Mouse (Mus musculus): Measurements from ENCODE around the gene Enthd1. TPM values are rescaled to one million over a fixed set of nuclear protein-coding genes. Genes with fewer than 3 reads are reported as not detected.

Gene Enthd1
- polyA plus RNA-seq, 1 experiment from 2014 or later = not detected

DNA sequence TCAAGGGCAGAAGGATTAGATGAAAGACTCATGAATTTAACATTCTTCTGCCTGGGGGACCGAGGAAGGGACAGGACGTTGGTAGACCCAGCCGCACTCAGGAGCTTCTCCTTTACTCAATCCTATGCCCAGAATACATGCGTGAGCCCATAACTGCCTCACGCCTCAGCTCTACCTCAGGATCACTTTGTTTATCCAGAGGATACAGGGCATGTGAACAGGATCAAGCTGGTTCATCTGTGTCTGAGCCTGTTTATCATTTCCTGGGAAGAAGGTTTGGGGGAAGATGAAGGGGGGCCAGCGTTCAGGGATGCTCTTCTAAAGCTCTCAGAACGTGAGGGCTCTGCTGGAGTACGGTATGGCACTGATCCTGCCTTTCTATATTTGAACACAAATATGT lies 82.6 kb downstream of the Enthd1 start:
- Histone ChIP-seq H3K4me1 (replicated peaks) (no peaks in the 10 kb centered on the region), H3K36me3 (replicated peaks) (no peaks in the 10 kb centered on the region), H3K9ac (no peak overlapping the region), H3K9me3 (replicated peaks) (no peaks in the 10 kb centered on the region), H3K4me3 (replicated peaks) (no peak overlapping the region), H3K4me2 (no peak overlapping the region), H3K27me3 (no peaks in the 10 kb centered on the region; the same call in 1 of the 2 replicates), H3K27ac (replicated peaks) (no peak overlapping the region)
- WGBS (ENCODE audit: insufficient replicate concordance) = 55% methylated on average over 8 of the region's 8 CpGs
- ATAC-seq (ENCODE audit: insufficient read depth) = no peak

DNA sequence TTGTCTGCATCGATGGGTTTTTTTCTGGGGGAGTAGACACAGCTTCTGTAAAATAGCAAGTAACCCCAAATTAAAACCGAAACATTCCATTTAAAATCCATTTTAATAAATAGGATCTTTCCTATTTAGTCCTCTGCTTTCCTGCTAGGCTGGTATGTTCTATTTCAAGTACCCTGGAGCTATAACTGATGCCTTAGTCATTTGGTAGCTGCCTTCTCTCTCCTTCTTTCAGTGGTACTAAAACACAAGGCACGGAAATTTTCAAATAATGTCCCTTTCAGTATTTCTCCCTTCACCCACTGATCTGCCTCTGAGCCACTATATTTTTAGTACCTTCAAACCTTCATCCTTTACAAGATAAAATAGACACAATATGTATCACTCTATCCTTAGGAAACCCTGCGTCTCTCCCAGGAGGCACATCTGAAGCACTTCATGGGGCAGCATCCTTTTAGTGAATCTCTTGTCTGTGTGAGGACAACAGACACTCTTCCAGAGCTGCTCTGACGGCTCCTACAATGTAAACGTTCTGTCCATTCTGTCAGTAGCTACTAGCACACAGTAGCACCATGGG lies 90.4 kb downstream of the Enthd1 start:
- no peak for ATAC-seq (ENCODE audit: insufficient read depth)
- H3K4me1 ChIP-seq (replicated peaks) = no peaks in the 10 kb centered on the region
- no peak overlapping the region for H3K4me2 ChIP-seq
- no peak overlapping the region for H3K4me3 ChIP-seq (replicated peaks)
- no peak overlapping the region for H3K9ac ChIP-seq
- no peak overlapping the region for H3K27ac ChIP-seq (replicated peaks)
- no peaks in the 10 kb centered on the region; the same call in 1 of the 2 replicates for H3K27me3 ChIP-seq
- 62% methylated on average over 6 of the region's 6 CpGs for WGBS (ENCODE audit: insufficient replicate concordance)
- no peaks in the 10 kb centered on the region for H3K36me3 ChIP-seq (replicated peaks)
- H3K9me3 ChIP-seq (replicated peaks) = no peaks in the 10 kb centered on the region

DNA sequence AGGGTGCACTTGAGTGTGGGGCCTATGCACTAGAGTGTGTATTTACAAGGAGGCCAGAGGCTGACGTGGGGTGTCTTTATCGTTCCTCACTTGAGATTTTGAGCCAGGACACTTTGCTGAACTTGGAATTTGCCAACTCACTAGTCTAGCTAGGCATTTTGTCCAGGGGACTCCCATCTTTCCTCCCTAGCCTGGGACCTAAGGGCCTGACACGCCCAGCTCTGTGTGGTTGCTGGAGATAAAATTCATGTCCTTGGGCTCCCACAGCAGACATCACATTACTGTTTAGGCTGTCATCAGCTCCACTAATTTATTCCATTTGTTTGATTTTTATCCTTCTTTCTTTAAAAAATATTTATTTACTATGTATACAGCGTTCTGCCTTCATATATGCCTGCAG lies 97.1 kb downstream of the Enthd1 start:
- Histone ChIP-seq H3K27me3 (peaks cover 19% of the 10 kb centered on the region), H3K4me3 (replicated peaks) (no peak overlapping the region), H3K4me2 (no peak overlapping the region), H3K4me1 (replicated peaks) (peaks cover 14% of the 10 kb centered on the region), H3K27ac (replicated peaks) (no peak overlapping the region), H3K9ac (no peak overlapping the region), H3K9me3 (replicated peaks) (no peaks in the 10 kb centered on the region), H3K36me3 (replicated peaks) (no peaks in the 10 kb centered on the region)
- peak; percentile 79 for ATAC-seq (ENCODE audit: insufficient read depth)
- 43% methylated on average over 4 of the region's 4 CpGs for WGBS (ENCODE audit: insufficient replicate concordance)

DNA sequence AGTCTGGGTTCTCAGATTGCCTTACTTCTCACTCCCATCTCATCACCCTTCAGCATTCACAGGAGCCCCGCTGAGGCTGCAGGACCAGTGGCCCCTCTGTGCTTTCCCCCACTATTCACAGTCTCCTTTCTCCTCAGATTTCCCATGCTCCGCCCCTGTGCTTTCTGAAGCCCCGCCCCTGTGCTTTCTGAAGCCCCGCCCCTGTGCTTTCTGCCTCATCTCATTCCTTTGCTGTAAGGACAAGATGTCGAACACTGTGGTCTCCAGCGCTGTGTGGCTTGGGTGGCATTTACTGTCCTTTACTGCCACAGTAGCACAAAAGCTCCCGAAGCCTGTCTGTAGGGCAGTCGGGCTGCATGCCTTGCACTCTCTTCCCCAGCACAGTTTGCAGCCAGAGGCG lies 102.8 kb downstream of the Enthd1 start:
- Histone ChIP-seq H3K4me3 (replicated peaks) (no peak overlapping the region), H3K27me3 (peaks cover 29% of the 10 kb centered on the region), H3K4me2 (peak overlapping the region; percentile 32; the same call in 1 of the 2 replicates), H3K4me1 (replicated peaks) (peaks cover 15% of the 10 kb centered on the region; the same call in 1 of the 2 replicates), H3K9ac (no peak overlapping the region), H3K27ac (replicated peaks) (no peak overlapping the region), H3K9me3 (replicated peaks) (no peaks in the 10 kb centered on the region), H3K36me3 (replicated peaks) (no peaks in the 10 kb centered on the region)
- WGBS (ENCODE audit: insufficient replicate concordance) = 5% methylated on average over 9 of the region's 9 CpGs
- ATAC-seq (ENCODE audit: insufficient read depth) = no peak

DNA sequence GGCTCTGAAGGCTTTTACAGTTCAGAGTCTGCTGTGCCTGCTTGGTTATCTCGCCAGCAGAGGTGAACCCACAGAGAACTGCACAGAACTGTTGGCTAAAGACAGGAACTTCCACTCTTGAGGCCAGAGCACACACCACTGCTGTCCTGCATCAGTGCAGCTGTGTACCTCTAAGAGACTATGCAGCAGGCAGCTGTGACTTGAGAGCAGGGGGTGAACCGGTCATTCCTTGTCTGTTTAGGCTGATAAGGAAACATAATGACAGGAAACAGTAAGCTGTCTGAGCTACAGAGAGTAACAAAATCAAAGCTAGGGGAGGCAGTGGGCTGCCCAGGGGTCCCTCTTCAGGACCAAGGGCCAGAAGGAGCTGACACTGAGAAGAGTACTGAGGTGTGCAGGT lies 103.5 kb downstream of the Enthd1 start:
- no peak overlapping the region for H3K4me2 ChIP-seq
- no peak for ATAC-seq (ENCODE audit: insufficient read depth)

DNA sequence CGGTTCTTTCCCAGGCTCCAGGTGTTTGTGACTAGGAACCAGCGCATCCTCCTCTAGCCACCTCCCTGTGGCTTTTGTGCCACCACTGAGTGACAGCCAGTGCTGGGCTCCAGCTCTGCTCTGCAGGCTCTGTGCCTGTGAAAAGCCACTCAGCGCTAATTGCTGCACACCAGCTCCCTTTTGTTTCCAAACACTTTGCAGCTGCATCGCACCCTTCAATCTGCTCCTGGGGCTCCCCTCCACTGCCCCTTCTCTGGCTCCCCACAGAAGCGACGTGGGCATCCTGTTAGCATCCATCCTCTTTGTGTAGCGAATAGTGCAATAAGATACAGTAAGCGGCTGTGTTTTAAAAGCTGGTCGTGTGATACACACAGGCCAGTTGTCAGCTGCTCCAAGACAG lies 104.9 kb downstream of the Enthd1 start:
- Histone ChIP-seq H3K4me1 (replicated peaks) (peaks cover 15% of the 10 kb centered on the region; the same call in 1 of the 2 replicates), H3K4me2 (no peak overlapping the region), H3K36me3 (replicated peaks) (no peaks in the 10 kb centered on the region), H3K9ac (no peak overlapping the region), H3K4me3 (replicated peaks) (no peak overlapping the region), H3K27ac (replicated peaks) (no peak overlapping the region), H3K9me3 (replicated peaks) (no peaks in the 10 kb centered on the region), H3K27me3 (peaks cover 29% of the 10 kb centered on the region)
- ATAC-seq (ENCODE audit: insufficient read depth) = no peak
- WGBS (ENCODE audit: insufficient replicate concordance) = 68% methylated on average over 9 of the region's 9 CpGs

More for the DNA sequence above, 103.5 kb downstream of the Enthd1 start:
- 10% methylated on average over 2 of the region's 2 CpGs for WGBS (ENCODE audit: insufficient replicate concordance)
- Histone ChIP-seq H3K27me3 (peaks cover 29% of the 10 kb centered on the region), H3K4me3 (replicated peaks) (no peak overlapping the region), H3K9ac (no peak overlapping the region), H3K27ac (replicated peaks) (no peak overlapping the region), H3K9me3 (replicated peaks) (no peaks in the 10 kb centered on the region), H3K4me1 (replicated peaks) (peaks cover 15% of the 10 kb centered on the region; the same call in 1 of the 2 replicates), H3K36me3 (replicated peaks) (no peaks in the 10 kb centered on the region)

DNA sequence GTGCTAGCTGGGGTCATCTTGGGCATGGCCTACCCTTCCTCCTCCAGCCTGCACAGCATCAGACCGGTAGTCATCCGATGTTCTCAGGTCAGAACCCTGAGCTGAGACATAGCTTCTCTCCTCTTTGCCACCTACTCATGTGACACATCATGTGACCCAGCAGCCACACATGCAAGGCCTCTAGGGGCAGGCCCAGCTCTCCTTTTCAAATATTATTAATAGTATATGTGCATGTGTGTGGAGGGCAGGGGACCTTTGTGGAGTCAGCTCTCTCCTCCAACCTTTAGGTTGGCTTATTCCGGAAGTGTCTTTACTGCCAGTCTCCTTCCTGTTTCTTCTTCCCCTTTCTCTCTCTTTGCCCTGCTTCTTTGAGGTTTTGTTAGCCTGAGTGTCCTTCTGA lies 107.0 kb downstream of the Enthd1 start:
- no peak overlapping the region for H3K4me3 ChIP-seq (replicated peaks)
- no peak overlapping the region for H3K4me2 ChIP-seq
- H3K9me3 ChIP-seq (replicated peaks) = no peaks in the 10 kb centered on the region
- H3K36me3 ChIP-seq (replicated peaks) = no peaks in the 10 kb centered on the region
- H3K9ac ChIP-seq = no peak overlapping the region
- H3K27ac ChIP-seq (replicated peaks) = no peak overlapping the region
- peaks cover 15% of the 10 kb centered on the region; the same call in 1 of the 2 replicates for H3K4me1 ChIP-seq (replicated peaks)
- H3K27me3 ChIP-seq = peaks cover 12% of the 10 kb centered on the region
- ATAC-seq (ENCODE audit: insufficient read depth) = no peak
- 34% methylated on average over 3 of the region's 3 CpGs for WGBS (ENCODE audit: insufficient replicate concordance)

DNA sequence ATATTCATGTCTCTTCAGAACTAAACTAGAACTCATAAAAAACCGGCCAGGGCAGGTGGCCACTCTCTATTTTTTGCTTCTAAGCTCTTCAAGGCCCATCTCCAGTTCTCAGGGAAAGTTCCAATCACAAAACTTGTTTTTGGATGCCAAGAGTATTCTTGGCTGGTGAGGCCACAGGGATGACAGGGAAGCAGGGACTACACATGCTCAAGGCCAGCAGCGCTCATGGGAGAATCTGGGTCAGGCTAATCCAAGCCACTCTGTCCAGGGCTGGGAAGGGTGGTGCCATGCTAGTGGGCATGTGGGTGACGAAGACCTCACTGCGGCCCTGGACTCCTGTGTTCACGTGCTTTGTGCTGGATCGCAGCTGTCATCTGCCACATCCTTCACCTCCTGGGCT lies 110.5 kb downstream of the Enthd1 start:
- Histone ChIP-seq H3K4me2 (no peak overlapping the region), H3K36me3 (replicated peaks) (no peaks in the 10 kb centered on the region), H3K9me3 (replicated peaks) (no peaks in the 10 kb centered on the region), H3K27me3 (no peaks in the 10 kb centered on the region), H3K4me3 (replicated peaks) (no peak overlapping the region), H3K27ac (replicated peaks) (no peak overlapping the region), H3K4me1 (replicated peaks) (0 out of 2 replicates have a peak, but pooled peaks cover 3% of the 10 kb centered on the region), H3K9ac (no peak overlapping the region)
- no peak for ATAC-seq (ENCODE audit: insufficient read depth)
- 74% methylated on average over 6 of the region's 6 CpGs for WGBS (ENCODE audit: insufficient replicate concordance)

DNA sequence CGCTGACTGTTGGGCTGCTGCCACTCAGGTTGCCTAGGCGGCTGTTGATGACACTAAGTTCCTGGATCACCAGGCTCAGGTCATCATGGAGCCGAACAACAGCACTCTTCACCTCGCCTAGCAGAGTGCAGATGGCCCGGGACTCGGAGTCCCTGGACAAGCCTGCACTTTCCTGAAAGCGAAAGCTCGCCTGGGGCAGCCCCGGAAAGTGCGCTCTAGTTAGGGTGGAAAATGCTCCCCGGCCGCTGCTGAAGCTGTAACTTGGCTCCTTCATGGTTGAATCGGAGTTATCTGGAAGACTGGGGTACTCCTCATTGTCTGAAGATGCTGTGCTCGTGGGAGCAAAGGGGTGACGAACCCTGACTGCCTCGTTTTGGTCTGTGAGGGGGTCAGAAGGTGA lies 112.5 kb downstream of the Enthd1 start:
- no peaks in the 10 kb centered on the region for H3K9me3 ChIP-seq (replicated peaks)
- no peak for ATAC-seq (ENCODE audit: insufficient read depth)
- no peaks in the 10 kb centered on the region for H3K4me1 ChIP-seq (replicated peaks)
- 34% methylated on average over 16 of the region's 16 CpGs for WGBS (ENCODE audit: insufficient replicate concordance)
- H3K4me2 ChIP-seq = no peak overlapping the region
- H3K36me3 ChIP-seq (replicated peaks) = no peaks in the 10 kb centered on the region
- no peak overlapping the region for H3K27ac ChIP-seq (replicated peaks)
- no peak overlapping the region for H3K4me3 ChIP-seq (replicated peaks)
- no peaks in the 10 kb centered on the region for H3K27me3 ChIP-seq
- no peak overlapping the region for H3K9ac ChIP-seq

DNA sequence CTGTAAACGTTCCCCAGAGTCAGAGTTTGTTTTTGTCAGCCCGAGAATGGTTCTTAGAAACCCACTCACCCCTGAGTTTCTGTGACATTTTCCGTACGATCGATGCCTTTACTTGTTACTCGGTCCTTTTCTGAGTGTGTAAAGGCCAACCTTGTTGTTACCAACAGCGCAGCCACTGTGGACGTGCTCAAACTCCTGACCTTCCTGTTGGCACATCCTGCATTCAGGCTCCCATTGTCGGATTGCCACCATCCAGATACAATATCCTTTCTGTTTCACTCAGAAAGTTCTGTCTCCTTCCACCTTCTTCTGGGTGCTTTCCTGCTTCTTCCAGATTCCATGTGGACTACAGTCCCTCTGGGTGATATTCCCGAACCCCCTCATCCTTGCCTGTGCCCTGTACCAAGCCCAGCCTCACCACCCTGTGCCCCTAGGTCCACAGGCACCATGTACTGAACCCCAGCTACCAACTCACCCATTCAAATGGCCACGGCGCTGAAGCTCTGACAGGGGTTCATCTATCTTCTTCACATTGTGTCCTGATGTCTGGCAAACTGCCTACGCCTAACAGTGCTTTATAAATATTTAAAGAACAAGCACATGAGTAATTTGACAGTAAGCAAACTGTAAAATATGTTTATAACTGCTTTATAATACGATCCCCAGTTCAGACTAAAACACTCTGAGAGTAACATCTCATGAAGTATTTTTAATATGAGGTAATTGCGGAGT lies 118.8 kb downstream of the Enthd1 start:
- WGBS (ENCODE audit: insufficient replicate concordance) = 61% methylated on average over 15 of the region's 15 CpGs
- no peak for ATAC-seq (ENCODE audit: insufficient read depth)
- H3K27ac ChIP-seq (replicated peaks) = no peak overlapping the region

DNA sequence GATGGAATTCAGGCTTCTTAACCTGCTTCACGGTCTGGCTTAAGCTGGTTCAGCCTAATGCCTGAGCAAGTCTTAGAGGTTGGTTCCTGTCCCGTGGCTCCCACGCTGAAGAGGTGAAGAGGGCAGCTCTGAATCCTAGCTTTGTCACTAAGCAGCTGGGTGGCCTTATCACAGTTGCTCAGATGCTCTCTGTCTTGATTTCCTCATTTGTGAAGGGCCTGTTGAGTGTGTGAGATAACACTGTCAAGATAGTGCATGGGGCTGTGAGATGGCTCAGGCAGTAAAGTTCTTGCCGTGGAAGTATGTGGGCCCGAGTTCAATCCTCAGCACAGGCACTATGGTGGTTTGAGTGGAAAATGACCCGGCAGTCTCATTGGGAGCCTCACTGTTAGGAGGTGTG lies 124.8 kb downstream of the Enthd1 start:
- WGBS (ENCODE audit: insufficient replicate concordance) = 23% methylated on average over 6 of the region's 6 CpGs
- no peaks in the 10 kb centered on the region for H3K9me3 ChIP-seq (replicated peaks)

More for the DNA sequence above, 118.8 kb downstream of the Enthd1 start:
- H3K4me2 ChIP-seq = no peak overlapping the region
- H3K9ac ChIP-seq = no peak overlapping the region
- H3K4me3 ChIP-seq (replicated peaks) = no peak overlapping the region
- no peaks in the 10 kb centered on the region for H3K4me1 ChIP-seq (replicated peaks)
- 0 out of 2 replicates have a peak, but pooled peaks cover 2% of the 10 kb centered on the region for H3K27me3 ChIP-seq
- no peaks in the 10 kb centered on the region for H3K9me3 ChIP-seq (replicated peaks)
- H3K36me3 ChIP-seq (replicated peaks) = no peaks in the 10 kb centered on the region

More for the DNA sequence above, 124.8 kb downstream of the Enthd1 start:
- Histone ChIP-seq H3K27me3 (0 out of 2 replicates have a peak, but pooled peaks cover 2% of the 10 kb centered on the region), H3K27ac (replicated peaks) (no peak overlapping the region), H3K36me3 (replicated peaks) (no peaks in the 10 kb centered on the region), H3K4me1 (replicated peaks) (no peaks in the 10 kb centered on the region), H3K4me3 (replicated peaks) (no peak overlapping the region), H3K4me2 (no peak overlapping the region), H3K9ac (no peak overlapping the region)
- no peak for ATAC-seq (ENCODE audit: insufficient read depth)

Data from liver, embryonic 15.5 days (tissue).